10 mouse cellular contexts compared by ENCODE assay signal in the genomic region with DNA sequence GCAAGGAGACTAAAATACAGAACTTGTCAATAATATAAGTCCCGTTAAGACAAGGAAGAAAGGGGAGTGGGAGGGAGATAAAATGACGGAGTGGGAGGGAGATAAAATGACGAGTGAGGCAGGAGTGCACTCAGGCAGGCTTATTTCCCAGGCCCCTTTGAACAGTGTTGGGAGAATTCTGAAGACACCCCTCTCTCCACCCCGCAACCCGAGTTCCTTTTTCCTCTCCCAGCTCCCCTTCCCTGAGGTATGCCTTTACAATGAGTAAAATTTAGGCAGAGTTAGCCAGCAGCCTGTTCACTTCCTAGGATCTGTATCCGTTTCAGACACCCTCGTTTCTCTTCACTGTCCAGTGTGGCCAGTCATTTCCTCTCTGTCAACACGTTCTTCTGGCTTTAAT.
A peak's percentile ranks its signal among the peaks of the same experiment; 100 is the strongest.
DNase-seq lines count a peak whose midpoint lies in the region; ATAC-seq and TF ChIP-seq lines count a peak whose summit lies in the region.
"Had no signal": no experiment of that assay in that cellular context is flagged by ENCODE, and none has a peak within 500 bp of the region (broad histone marks: within the 10 kb centered on the region; RNA-seq: fewer than 3 reads in every experiment).

No protein-coding gene starts in this region.

- no peak overlapping the region for H3K4me3 ChIP-seq in lung, embryonic 14.5 days (ENCODE audit: low read depth, low read length)
- 0 out of 2 replicates have a peak overlapping the region, but pooled peaks have one; percentile 2 for H3K4me3 ChIP-seq in hindbrain, embryonic 15.5 days
- no peak overlapping the region for H3K4me3 ChIP-seq in neural tube, embryonic 12.5 days

- DNase-seq in embryo, embryonic 9.5 days (ENCODE audit: extremely low spot score): peak; percentile 16
- DNase-seq in embryo, embryonic 11 days: no peak
- DNase-seq in lung, embryonic 14.5 days: peak; percentile 9
- DNase-seq in lung, postnatal 25 days (ENCODE audit: low spot score): no peak
- no peak for DNase-seq in right cerebral cortex, postnatal 25 days
- DNase-seq: lung, postnatal 36 days had no signal

- WGBS in lung, embryonic 14.5 days: 11% methylated on average over 8 of the region's 8 CpGs
- 15% methylated on average over 8 of the region's 8 CpGs for WGBS in hindbrain, embryonic 15.5 days
- 15% methylated on average over 8 of the region's 8 CpGs for WGBS in neural tube, embryonic 12.5 days

- H3K9ac ChIP-seq in lung, embryonic 14.5 days: no peak overlapping the region
- H3K9ac ChIP-seq in hindbrain, embryonic 15.5 days: no peak overlapping the region
- H3K9ac ChIP-seq in neural tube, embryonic 12.5 days: no peak overlapping the region

- ATAC-seq in lung, embryonic 14.5 days (ENCODE audit: insufficient read depth): no peak
- ATAC-seq in hindbrain, embryonic 15.5 days (ENCODE audit: low FRiP score, low read depth): no peak
- ATAC-seq in neural tube, embryonic 12.5 days (ENCODE audit: low FRiP score, low read depth): no peak
- no peak for ATAC-seq in cerebellum, adult (ENCODE audit: insufficient number of reproducible peaks, low FRiP score, low TSS enrichment)

- peak overlapping the region; percentile 56 for H3K4me2 ChIP-seq in lung, embryonic 14.5 days
- peak overlapping the region; percentile 52 for H3K4me2 ChIP-seq in hindbrain, embryonic 15.5 days
- H3K4me2 ChIP-seq in neural tube, embryonic 12.5 days (replicated peaks): peak overlapping the region; percentile 61

- H3K27ac ChIP-seq in lung, embryonic 14.5 days (ENCODE audit: low read depth): no peak overlapping the region
- no peak overlapping the region for H3K27ac ChIP-seq in hindbrain, embryonic 15.5 days (replicated peaks)
- H3K27ac ChIP-seq in neural tube, embryonic 12.5 days: no peak overlapping the region
- H3K27ac ChIP-seq: left cerebral cortex, adult 2 months had no signal

- no peaks in the 10 kb centered on the region for H3K36me3 ChIP-seq in lung, embryonic 14.5 days (ENCODE audit: insufficient read depth)
- H3K36me3 ChIP-seq in hindbrain, embryonic 15.5 days: no peaks in the 10 kb centered on the region
- no peaks in the 10 kb centered on the region for H3K36me3 ChIP-seq in neural tube, embryonic 12.5 days

- peaks cover 21% of the 10 kb centered on the region for H3K27me3 ChIP-seq in lung, embryonic 14.5 days (ENCODE audit: insufficient read depth, low read length)
- no peaks in the 10 kb centered on the region for H3K27me3 ChIP-seq in hindbrain, embryonic 15.5 days
- H3K27me3 ChIP-seq in neural tube, embryonic 12.5 days (replicated peaks): no peaks in the 10 kb centered on the region; the same call in 1 of the 2 replicates

- no peaks in the 10 kb centered on the region for H3K4me1 ChIP-seq in lung, embryonic 14.5 days (ENCODE audit: insufficient read depth)
- H3K4me1 ChIP-seq in hindbrain, embryonic 15.5 days (replicated peaks): peaks cover 31% of the 10 kb centered on the region
- H3K4me1 ChIP-seq in neural tube, embryonic 12.5 days: peaks cover 10% of the 10 kb centered on the region; the same call in 1 of the 2 replicates

- TF ChIP-seq CTCF in lung, embryonic 14.5 days (IDR thresholded peaks at IDR 0.05; ENCODE audit: low read depth): no peak

- H3K9me3 ChIP-seq in lung, embryonic 14.5 days (ENCODE audit: low read depth, low read length): no peaks in the 10 kb centered on the region
- H3K9me3 ChIP-seq in hindbrain, embryonic 15.5 days: no peaks in the 10 kb centered on the region
- no peaks in the 10 kb centered on the region for H3K9me3 ChIP-seq in neural tube, embryonic 12.5 days

Comparison
In these comparisons a context has a peak if more than half of its experiments do, and no peak if none do; other contexts are left out.
1. DNase-seq: peak in embryo, embryonic 9.5 days (single experiment) and lung, embryonic 14.5 days (single experiment); none in embryo, embryonic 11 days (single experiment), lung, postnatal 25 days (single experiment) and right cerebral cortex, postnatal 25 days (single experiment).
2. Peak in every context shown above with its lines, with median percentiles within 50 percentile points of each other: H3K4me2 ChIP-seq.